Mouse (Mus musculus) testis, adult 2 months (tissue): Measurements from ENCODE around the gene Mrrf.

ENCODE experiments used
- CTCF ChIP-seq: fragments of 200-500 bp; IDR thresholded peaks from 2 replicates; pipeline ENCODE4 v1.5.1; 2012; ENCODE audit warnings: low read depth, mild to moderate bottlenecking, inconsistent platforms, low read length, moderate library complexity; ENCODE audit not compliant: control insufficient read depth, insufficient read depth, insufficient replicate concordance
- POLR2A ChIP-seq: fragments of 200-500 bp; IDR thresholded peaks from 2 replicates; pipeline ENCODE4 v1.6.1; 2012; ENCODE audit warnings: low read depth, mild to moderate bottlenecking, inconsistent platforms, low read length, moderate library complexity; ENCODE audit not compliant: control insufficient read depth

DNA sequence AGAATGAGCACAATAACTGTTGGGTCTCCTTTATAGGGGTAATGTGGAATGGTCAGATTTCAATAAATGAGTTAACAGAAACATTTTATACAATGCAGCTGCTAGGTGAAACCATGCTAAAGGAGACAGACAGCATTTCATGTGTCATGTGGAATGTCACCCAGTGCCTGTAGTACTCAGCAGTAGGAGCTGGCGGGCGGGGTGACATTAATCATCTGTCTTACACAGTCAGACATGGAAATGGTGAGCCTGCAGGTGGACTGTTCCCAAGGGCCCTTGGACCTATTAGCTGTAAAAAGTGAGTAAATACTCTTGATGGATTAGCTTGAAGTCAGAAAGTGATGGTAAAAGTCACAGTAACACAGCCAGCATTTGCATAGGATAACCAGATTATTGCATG, 48.0 kb downstream of the Mrrf start:
- TF ChIP-seq POLR2A = no peak
- TF ChIP-seq CTCF = no peak
